Mouse (Mus musculus): ENCODE results near the gene Cdc34b.

DNA sequence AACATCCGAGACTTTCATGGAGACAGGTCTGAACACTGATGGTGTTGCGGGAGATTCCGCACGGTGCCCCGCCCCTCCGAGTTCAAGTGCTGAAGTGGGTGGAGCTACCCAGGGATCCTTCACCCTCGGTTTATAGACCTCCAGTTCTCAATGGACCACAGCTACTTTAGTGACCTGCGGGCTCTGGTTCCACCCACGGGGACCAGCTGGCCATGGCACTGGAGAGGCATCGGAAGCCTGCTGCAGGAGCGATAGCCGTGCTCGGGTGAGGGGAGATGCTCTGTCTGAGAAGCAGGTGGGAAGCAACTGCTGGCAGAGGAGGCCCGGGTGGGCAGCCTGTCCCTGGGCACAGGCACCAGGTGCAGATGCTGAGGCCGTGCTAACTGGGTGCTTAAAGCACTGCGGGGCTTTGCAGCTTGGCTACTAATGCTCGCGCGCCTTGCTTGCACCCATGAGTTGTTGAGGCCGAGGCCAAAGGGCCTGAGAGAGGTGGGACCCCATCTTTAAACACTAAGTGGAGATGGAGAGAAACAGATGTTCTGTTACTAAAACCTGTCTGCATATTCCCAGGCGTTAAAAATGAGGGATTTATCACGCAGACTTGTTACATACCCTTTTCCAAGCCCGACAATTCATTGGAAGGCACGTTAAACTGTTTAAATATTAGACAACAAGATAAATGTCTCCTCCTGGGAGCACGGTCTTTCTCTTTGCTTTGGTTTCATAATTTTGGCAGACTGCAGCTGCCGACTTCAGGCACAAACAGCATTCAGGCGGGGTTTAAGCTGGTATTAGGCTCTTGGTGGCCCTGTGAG lies 40.0 kb upstream of the Cdc34b start:
- TF ChIP-seq EP300 (IDR thresholded peaks at IDR 0.05; ENCODE audit: insufficient read depth, low read depth, low read length) (no peak), POLR2A (IDR thresholded peaks at IDR 0.05; ENCODE audit: insufficient read depth, low read length) (no peak), CTCF (IDR thresholded peaks at IDR 0.05; ENCODE audit: low read depth, low read length) (no peak)
